Mouse (Mus musculus) hindbrain, embryonic 14.5 days (tissue): ENCODE results near the gene Cdkal1. TPM values are rescaled to one million over a fixed set of nuclear protein-coding genes. Genes with fewer than 3 reads are reported as not detected.

ENCODE experiments used
- ATAC-seq: fragments of 200-750 bp; cut with Nextera tagmentation; 2 replicates; pipeline ENCODE4 v1.8.0; 2017; ENCODE audit warnings: moderate number of reproducible peaks, mild to moderate bottlenecking, moderate TSS enrichment, moderate library complexity; ENCODE audit not compliant: low FRiP score
- DNase-seq: peaks from one replicate; pipeline ENCODE4 v3.0.0-alpha.2; 2015; ENCODE audit warnings: low spot score
- H3K27ac ChIP-seq: fragments of 300-500 bp; sonication (generic); 2 replicates; pipeline ENCODE4 v1.5.1; 2014; ENCODE audit warnings: mild to moderate bottlenecking, moderate library complexity
- H3K27me3 ChIP-seq: fragments of 300-500 bp; sonication (generic); 2 replicates; pipeline ENCODE4 v1.6.1; 2014; ENCODE audit warnings: mild to moderate bottlenecking, low read length, mixed read lengths; ENCODE audit not compliant: control insufficient read depth, insufficient read depth
- H3K36me3 ChIP-seq: fragments of 300-500 bp; sonication (generic); replicated peaks from 2 replicates; pipeline ENCODE4 v1.6.1; 2014; ENCODE audit not compliant: control insufficient read depth, insufficient read depth
- H3K4me1 ChIP-seq: fragments of 300-500 bp; sonication (generic); replicated peaks from 2 replicates; pipeline ENCODE4 v1.6.1; 2014; ENCODE audit warnings: antibody characterized with exemption, low read length, mixed read lengths; ENCODE audit not compliant: control insufficient read depth, insufficient read depth
- H3K4me2 ChIP-seq: fragments of 300-500 bp; sonication (generic); replicated peaks from 2 replicates; pipeline ENCODE4 v1.6.1; 2014; ENCODE audit warnings: mild to moderate bottlenecking, moderate library complexity
- H3K4me3 ChIP-seq: fragments of 300-500 bp; sonication (generic); replicated peaks from 2 replicates; pipeline ENCODE4 v1.5.1; 2014; ENCODE audit warnings: mild to moderate bottlenecking, low read length
- H3K9ac ChIP-seq: fragments of 300-500 bp; sonication (generic); 2 replicates; pipeline ENCODE4 v1.6.1; 2014
- H3K9me3 ChIP-seq: fragments of 300-500 bp; sonication (generic); 2 replicates; pipeline ENCODE4 v1.6.1; 2016; ENCODE audit warnings: low read length; ENCODE audit not compliant: control insufficient read depth
- WGBS: fragments of 180-500 bp; shearing (Covaris S2); extraction: QIAGEN DNeasy Blood & Tissue Kit; methylation state at CpG from one replicate; pipeline ENCODE4 v1.1.7; 2014; 5-methylcytosine and 5-hydroxymethylcytosine counted together
- polyA plus RNA-seq: library from polyadenylated mRNA; unstranded; fragments of >200 nt; fragmentation: Nextera tagmentation; extraction: Ambion mirVana; gene quantifications from 2 replicates; pipeline ENCODE4 v1.2.1, GENCODE M21; 2014

Cdkal1 gene
- polyA plus RNA-seq, 1 experiment from 2014 or later: 19.4 TPM

DNA sequence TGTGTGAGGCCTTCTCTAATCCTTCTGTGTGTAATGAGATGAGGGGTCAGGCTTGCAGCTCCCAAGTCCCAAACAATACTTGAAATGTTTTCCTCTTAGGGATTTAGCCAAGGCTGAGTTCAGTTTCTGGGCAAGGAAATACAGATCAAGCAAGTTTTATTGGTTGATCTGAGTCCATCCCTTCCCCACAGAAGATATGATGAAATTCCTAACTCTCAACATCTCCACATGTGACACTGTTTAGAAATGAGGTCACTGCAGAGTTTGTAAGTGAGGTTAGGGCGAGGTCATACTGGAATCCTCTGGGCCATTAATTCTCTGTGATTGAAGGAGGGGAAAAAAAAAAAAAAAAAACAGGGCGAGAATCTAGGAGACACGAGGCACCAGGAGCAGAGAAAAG is 607.7 kb downstream of the Cdkal1 start:
- no peaks in the 10 kb centered on the region for H3K36me3 ChIP-seq
- WGBS: 72% methylated on average over 3 of the region's 3 CpGs
- DNase-seq (no peak), ATAC-seq (no peak)
- no peaks in the 10 kb centered on the region for H3K4me1 ChIP-seq
- no peak overlapping the region for H3K27ac ChIP-seq
- H3K9ac ChIP-seq: no peak overlapping the region
- H3K4me2 ChIP-seq: no peak overlapping the region
- no peaks in the 10 kb centered on the region for H3K27me3 ChIP-seq
- no peak overlapping the region for H3K4me3 ChIP-seq
- no peaks in the 10 kb centered on the region for H3K9me3 ChIP-seq

DNA sequence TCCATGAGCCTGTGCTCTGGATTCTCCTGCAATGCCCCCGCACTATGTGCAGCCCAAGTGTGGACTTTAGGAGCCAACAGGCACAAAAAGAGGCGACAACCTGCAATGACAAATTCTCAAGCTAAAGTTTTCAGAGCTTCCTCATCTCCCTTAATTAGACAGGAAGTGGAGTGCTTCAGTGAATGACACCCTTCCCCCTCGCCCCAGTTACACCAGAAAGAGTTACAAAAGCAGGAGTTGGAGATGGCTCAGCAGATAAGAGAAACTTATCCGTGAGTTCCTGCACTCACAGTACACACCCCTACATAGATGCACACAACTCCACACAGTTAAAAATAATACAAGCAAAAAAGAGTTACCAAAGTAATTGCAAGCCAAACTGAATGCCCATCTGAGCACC is 620.4 kb downstream of the Cdkal1 start:
- ATAC-seq (no peak), DNase-seq (no peak)
- H3K36me3 ChIP-seq: no peaks in the 10 kb centered on the region
- H3K9me3 ChIP-seq: peaks cover 5% of the 10 kb centered on the region; the same call in 1 of the 2 replicates
- no peak overlapping the region for H3K9ac ChIP-seq
- WGBS: 85% methylated on average over 4 of the region's 4 CpGs
- no peak overlapping the region for H3K4me2 ChIP-seq
- H3K4me3 ChIP-seq: no peak overlapping the region
- H3K4me1 ChIP-seq: 0 out of 2 replicates have a peak, but pooled peaks cover 4% of the 10 kb centered on the region
- H3K27ac ChIP-seq: no peak overlapping the region
- no peaks in the 10 kb centered on the region for H3K27me3 ChIP-seq

DNA sequence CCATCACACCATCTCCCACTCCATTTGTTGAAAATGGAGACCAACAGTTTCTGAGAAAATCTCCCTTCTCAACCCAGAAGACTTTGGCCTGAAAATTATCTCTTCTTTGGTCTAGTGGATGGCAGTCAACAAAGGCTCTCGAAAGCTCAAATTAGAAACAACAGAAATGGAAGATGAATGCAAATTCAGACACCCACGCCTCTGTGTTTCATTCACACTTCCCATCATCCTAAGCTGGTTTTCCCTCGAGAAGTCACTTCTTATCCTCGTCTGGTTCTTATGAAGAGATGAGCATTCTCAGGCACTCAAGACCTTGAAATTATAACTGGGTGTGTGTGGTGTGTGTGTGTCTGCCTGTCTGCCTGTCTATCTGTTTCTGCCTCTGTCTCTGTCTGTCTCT is 621.0 kb downstream of the Cdkal1 start:
- H3K27me3 ChIP-seq: no peaks in the 10 kb centered on the region
- no peak overlapping the region for H3K4me2 ChIP-seq
- ATAC-seq (no peak), DNase-seq (no peak)
- H3K9me3 ChIP-seq: peaks cover 5% of the 10 kb centered on the region; the same call in 1 of the 2 replicates
- WGBS: 89% methylated on average over 4 of the region's 4 CpGs
- no peak overlapping the region for H3K27ac ChIP-seq
- H3K9ac ChIP-seq: no peak overlapping the region
- no peaks in the 10 kb centered on the region for H3K36me3 ChIP-seq
- no peak overlapping the region for H3K4me3 ChIP-seq
- H3K4me1 ChIP-seq: 0 out of 2 replicates have a peak, but pooled peaks cover 4% of the 10 kb centered on the region

DNA sequence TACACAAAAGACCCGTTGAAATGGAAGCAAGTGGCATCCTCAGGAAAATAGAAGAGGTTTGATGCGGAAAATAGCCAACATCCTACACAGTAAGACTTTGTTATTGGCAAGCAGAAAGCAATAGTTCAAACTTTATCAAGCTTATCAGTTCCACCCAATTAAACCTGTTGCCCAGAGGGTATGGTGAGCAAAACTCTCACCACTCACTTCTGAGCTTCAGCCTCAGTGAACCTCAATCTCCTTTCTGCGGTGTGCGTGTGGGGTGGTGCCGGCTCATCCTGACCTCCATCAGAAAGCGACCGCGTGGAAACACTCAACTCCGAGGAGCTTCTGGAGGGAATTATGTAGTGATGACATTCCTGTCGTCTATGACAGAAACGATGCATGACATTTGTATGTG is 621.5 kb downstream of the Cdkal1 start:
- H3K36me3 ChIP-seq: no peaks in the 10 kb centered on the region
- H3K27me3 ChIP-seq: no peaks in the 10 kb centered on the region
- no peak overlapping the region for H3K4me2 ChIP-seq
- H3K4me3 ChIP-seq: no peak overlapping the region
- 76% methylated on average over 11 of the region's 11 CpGs for WGBS
- 0 out of 2 replicates have a peak, but pooled peaks cover 4% of the 10 kb centered on the region for H3K4me1 ChIP-seq
- DNase-seq (no peak), ATAC-seq (no peak)
- H3K27ac ChIP-seq: no peak overlapping the region
- H3K9me3 ChIP-seq: peaks cover 5% of the 10 kb centered on the region; the same call in 1 of the 2 replicates
- H3K9ac ChIP-seq: no peak overlapping the region

DNA sequence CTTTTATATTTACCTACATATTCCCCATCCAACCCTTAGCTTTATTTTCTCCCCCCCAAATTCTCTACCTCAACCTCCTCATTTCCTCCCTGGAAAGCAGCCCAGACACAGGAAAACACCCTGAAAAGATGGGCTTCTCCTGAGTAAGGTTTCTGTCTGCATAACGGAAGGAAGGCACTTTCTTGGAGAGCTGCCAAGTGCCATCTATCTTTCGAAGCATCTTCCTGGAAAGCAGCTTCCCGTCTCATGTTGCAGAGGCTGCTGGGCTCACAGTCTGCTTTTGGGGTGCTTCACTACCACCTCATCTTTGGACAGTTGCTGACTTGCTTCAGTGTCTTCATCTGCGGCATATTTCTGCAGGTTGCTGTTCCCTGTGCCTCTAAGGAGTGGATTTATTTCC is 622.8 kb downstream of the Cdkal1 start:
- no peak overlapping the region for H3K4me3 ChIP-seq
- no peak overlapping the region for H3K27ac ChIP-seq
- H3K9ac ChIP-seq: no peak overlapping the region
- no peaks in the 10 kb centered on the region for H3K27me3 ChIP-seq
- 37% methylated on average over 4 of the region's 4 CpGs for WGBS
- H3K36me3 ChIP-seq: no peaks in the 10 kb centered on the region
- DNase-seq: peak; percentile 57
- peaks cover 5% of the 10 kb centered on the region; the same call in 1 of the 2 replicates for H3K9me3 ChIP-seq
- H3K4me2 ChIP-seq: no peak overlapping the region
- H3K4me1 ChIP-seq: 0 out of 2 replicates have a peak, but pooled peaks cover 4% of the 10 kb centered on the region
- ATAC-seq: no peak

DNA sequence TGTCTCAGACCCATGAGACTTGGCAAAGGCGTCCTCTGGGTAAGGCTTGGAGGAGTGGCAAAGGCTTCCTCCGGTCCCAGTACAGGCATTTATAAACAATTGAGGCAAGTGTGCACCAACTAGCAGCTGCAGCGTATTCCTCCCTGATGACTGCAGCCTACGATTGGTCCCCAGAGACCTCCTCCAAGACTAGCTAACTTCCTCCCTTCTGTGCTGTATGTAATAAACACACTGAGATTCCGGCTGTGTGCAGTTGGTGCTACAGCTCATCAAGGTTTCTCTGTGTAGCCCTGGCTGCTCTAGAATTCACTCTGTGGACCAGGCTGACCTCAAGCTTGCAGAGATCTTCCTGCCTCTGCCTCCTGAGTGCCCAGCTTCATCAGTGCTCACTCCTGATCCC is 630.7 kb downstream of the Cdkal1 start:
- Histone ChIP-seq H3K9ac (no peak overlapping the region), H3K4me1 (peaks cover 15% of the 10 kb centered on the region), H3K27ac (no peak overlapping the region), H3K4me2 (no peak overlapping the region), H3K9me3 (no peaks in the 10 kb centered on the region), H3K36me3 (no peaks in the 10 kb centered on the region), H3K27me3 (no peaks in the 10 kb centered on the region), H3K4me3 (no peak overlapping the region)
- WGBS: 79% methylated on average over 5 of the region's 5 CpGs
- no peak for ATAC-seq
- no peak for DNase-seq

DNA sequence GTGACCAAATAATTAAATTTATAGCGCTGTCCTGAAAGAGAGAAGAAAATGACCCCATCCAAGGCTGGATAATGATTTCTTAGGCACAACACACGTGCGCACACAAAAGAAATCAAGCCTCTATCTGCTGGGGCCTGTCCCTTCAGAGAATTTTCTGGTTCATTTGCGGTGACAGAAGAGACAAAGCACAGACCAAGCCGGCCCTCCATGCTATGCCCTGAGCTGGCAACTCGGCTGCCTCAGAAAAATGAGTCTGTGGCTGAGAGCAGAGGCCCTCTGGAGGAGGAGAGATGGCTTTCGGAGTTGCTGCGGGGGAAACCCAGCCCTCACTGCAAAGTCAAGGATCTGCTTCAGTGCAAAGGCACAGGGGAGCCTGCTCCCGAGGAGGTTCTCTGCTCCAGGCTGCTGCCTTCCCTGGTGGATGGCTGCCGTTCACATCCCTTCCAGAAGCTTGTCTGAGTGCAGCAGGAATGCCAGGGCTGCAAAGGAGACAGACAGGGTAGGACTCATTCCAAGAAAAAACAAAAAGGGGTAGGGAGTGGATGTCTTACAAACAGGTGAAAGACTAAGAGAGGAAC is 633.1 kb downstream of the Cdkal1 start:
- Histone ChIP-seq H3K9ac (peak overlapping the region; percentile 29; the same call in 1 of the 2 replicates), H3K27ac (peak overlapping the region; percentile 86), H3K36me3 (no peaks in the 10 kb centered on the region), H3K4me1 (peaks cover 15% of the 10 kb centered on the region), H3K27me3 (no peaks in the 10 kb centered on the region), H3K9me3 (no peaks in the 10 kb centered on the region), H3K4me2 (0 out of 2 replicates have a peak overlapping the region, but pooled peaks have one; percentile 9), H3K4me3 (no peak overlapping the region)
- 9% methylated on average over 10 of the region's 10 CpGs for WGBS
- peak; percentile 67 for DNase-seq
- ATAC-seq: peak; percentile 90

DNA sequence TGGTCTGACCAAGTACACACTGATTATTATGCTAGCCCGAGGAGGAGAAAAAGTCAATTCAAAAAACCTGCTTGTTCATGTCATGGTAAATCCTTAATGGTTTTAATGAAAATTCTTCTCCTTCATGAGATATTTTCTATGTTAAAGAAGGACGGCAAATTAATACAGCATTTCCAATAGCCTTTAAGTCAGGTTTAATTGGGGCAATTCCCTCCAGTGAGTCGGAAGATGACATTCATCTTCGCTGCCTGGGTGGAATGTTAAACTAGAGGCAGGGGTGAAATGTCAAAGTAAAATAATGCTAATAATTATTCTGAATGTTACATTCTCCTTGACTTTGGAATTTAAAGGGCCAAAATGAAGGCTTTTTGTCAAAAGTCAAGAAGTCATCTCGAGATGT is 633.8 kb downstream of the Cdkal1 start:
- H3K36me3 ChIP-seq: no peaks in the 10 kb centered on the region
- H3K4me3 ChIP-seq: no peak overlapping the region
- H3K27me3 ChIP-seq: no peaks in the 10 kb centered on the region
- WGBS: 13% methylated on average over 5 of the region's 5 CpGs
- H3K9ac ChIP-seq: no peak overlapping the region
- H3K9me3 ChIP-seq: no peaks in the 10 kb centered on the region
- peak overlapping the region; percentile 86 for H3K27ac ChIP-seq
- DNase-seq (peak; percentile 42), ATAC-seq (no peak)
- peaks cover 15% of the 10 kb centered on the region for H3K4me1 ChIP-seq
- no peak overlapping the region for H3K4me2 ChIP-seq

DNA sequence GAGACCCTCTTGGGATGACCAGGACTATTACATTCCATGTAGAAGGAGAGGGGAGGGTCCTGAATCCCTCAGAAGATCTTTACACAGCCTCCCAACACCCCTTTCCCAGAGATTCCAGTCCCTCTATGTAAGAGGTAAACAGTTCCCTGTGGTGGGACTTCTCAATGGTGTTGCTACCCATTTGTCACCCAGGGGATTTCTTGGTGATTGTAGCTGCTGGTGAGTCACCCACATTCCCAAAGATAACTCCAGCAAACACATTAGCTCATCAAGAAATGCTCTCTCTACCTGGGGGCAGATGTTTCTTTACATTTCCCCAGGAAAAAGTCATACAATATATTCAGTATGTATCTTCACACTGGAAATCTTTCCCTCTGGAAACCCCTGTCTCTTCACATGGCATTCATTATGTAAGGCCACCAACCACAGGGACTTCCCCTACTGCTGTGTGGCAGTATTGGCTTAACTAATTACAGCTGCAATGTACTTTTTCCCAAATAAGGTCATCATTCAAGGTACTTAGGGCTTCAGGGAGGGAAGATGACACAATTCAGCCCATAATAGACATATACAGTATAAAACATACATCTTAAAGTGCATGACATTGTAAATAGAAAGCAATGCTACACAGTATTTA is 636.8 kb downstream of the Cdkal1 start:
- ATAC-seq: no peak
- no peak for DNase-seq
- H3K27me3 ChIP-seq: no peaks in the 10 kb centered on the region
- H3K9me3 ChIP-seq: no peaks in the 10 kb centered on the region
- peaks cover 15% of the 10 kb centered on the region for H3K4me1 ChIP-seq
- H3K36me3 ChIP-seq: no peaks in the 10 kb centered on the region
- H3K27ac ChIP-seq: no peak overlapping the region
- H3K9ac ChIP-seq: no peak overlapping the region
- H3K4me3 ChIP-seq: no peak overlapping the region
- H3K4me2 ChIP-seq: no peak overlapping the region
